Mouse (Mus musculus): ENCODE measurements around the gene Klhl35. TPM values are rescaled to one million over a fixed set of nuclear protein-coding genes. Genes with fewer than 3 reads are reported as not detected.
"Not testable (repeated sequence)": the region's sequence is repeated elsewhere in the genome, so short reads cannot be mapped to it uniquely, and the experiment has no call there.

The Klhl35 gene
- polyA plus RNA-seq, 1 experiment, result 0.16 TPM

GRCm38 (mm10) chr7:99484679-99485078 lies 18.9 kb downstream of the Klhl35 start:
- Histone ChIP-seq H3K4me3 (ENCODE audit: insufficient read depth, low read depth, low read length) (no peak overlapping the region), H3K36me3 (ENCODE audit: control insufficient read depth, insufficient read depth, low read length) (peaks cover 3% of the 10 kb centered on the region; the same call in 1 of the 2 replicates), H3K27me3 (replicated peaks; ENCODE audit: control insufficient read depth, insufficient read depth, low read length) (no peaks in the 10 kb centered on the region), H3K4me1 (ENCODE audit: control insufficient read depth, insufficient read depth, low read length) (peaks cover 9% of the 10 kb centered on the region; the same call in 1 of the 2 replicates), H3K27ac (ENCODE audit: insufficient read depth, low read depth, low read length) (no peak overlapping the region)
- TF ChIP-seq POLR2A (IDR thresholded peaks at IDR 0.05; ENCODE audit: low read depth, low read length) (no peak), CTCF (conservative IDR thresholded peaks at IDR 0.05; ENCODE audit: insufficient read depth, insufficient read length, low read depth, low read length) (no peak)
- 69% methylated on average over 1 of the region's 1 CpGs for whole genome bisulfite sequencing
- DNase-seq, result no peak

- Histone ChIP-seq H3K4me1 (ENCODE audit: control insufficient read depth, insufficient read depth, low read length) (no peaks in the 10 kb centered on the region), H3K27ac (ENCODE audit: insufficient read depth, low read depth, low read length) (no peak overlapping the region), H3K27me3 (replicated peaks; ENCODE audit: control insufficient read depth, insufficient read depth, low read length) (no peaks in the 10 kb centered on the region), H3K4me3 (ENCODE audit: insufficient read depth, low read depth, low read length) (no peak overlapping the region), H3K36me3 (ENCODE audit: control insufficient read depth, insufficient read depth, low read length) (no peaks in the 10 kb centered on the region)
- TF ChIP-seq POLR2A (IDR thresholded peaks at IDR 0.05; ENCODE audit: low read depth, low read length) (no peak), CTCF (conservative IDR thresholded peaks at IDR 0.05; ENCODE audit: insufficient read depth, insufficient read length, low read depth, low read length) (no peak)
- 76% methylated on average over 5 of the region's 5 CpGs for WGBS
- no peak for DNase-seq
These were observed 23.9 kb downstream of the Klhl35 start for GRCm38 (mm10) chr7:99489708-99490107.

GRCm38 (mm10) chr7:99499128-99499527 lies 33.3 kb downstream of the Klhl35 start:
- peak; percentile 19 for DNase-seq
- no peak overlapping the region for H3K4me3 ChIP-seq (ENCODE audit: insufficient read depth, low read depth, low read length)
- TF ChIP-seq POLR2A (IDR thresholded peaks at IDR 0.05; ENCODE audit: low read depth, low read length) (no peak), CTCF (conservative IDR thresholded peaks at IDR 0.05; ENCODE audit: insufficient read depth, insufficient read length, low read depth, low read length) (no peak)
- no peaks in the 10 kb centered on the region for H3K4me1 ChIP-seq (ENCODE audit: control insufficient read depth, insufficient read depth, low read length)
- H3K27me3 ChIP-seq (replicated peaks; ENCODE audit: control insufficient read depth, insufficient read depth, low read length), result no peaks in the 10 kb centered on the region
- H3K27ac ChIP-seq (ENCODE audit: insufficient read depth, low read depth, low read length), result no peak overlapping the region
- 44% methylated on average over 1 of the region's 1 CpGs for WGBS
- H3K36me3 ChIP-seq (ENCODE audit: control insufficient read depth, insufficient read depth, low read length), result no peaks in the 10 kb centered on the region

GRCm38 (mm10) chr7:99500201-99500600 lies 34.4 kb downstream of the Klhl35 start:
- Histone ChIP-seq H3K4me1 (ENCODE audit: control insufficient read depth, insufficient read depth, low read length) (no peaks in the 10 kb centered on the region), H3K27me3 (replicated peaks; ENCODE audit: control insufficient read depth, insufficient read depth, low read length) (no peaks in the 10 kb centered on the region), H3K36me3 (ENCODE audit: control insufficient read depth, insufficient read depth, low read length) (no peaks in the 10 kb centered on the region), H3K4me3 (ENCODE audit: insufficient read depth, low read depth, low read length) (no peak overlapping the region), H3K27ac (ENCODE audit: insufficient read depth, low read depth, low read length) (no peak overlapping the region)
- 4% methylated on average over 8 of the region's 8 CpGs for WGBS
- peak; percentile 84 for DNase-seq
- TF ChIP-seq CTCF (conservative IDR thresholded peaks at IDR 0.05; ENCODE audit: insufficient read depth, insufficient read length, low read depth, low read length), result peak; percentile 93
- no peak for TF ChIP-seq POLR2A (IDR thresholded peaks at IDR 0.05; ENCODE audit: low read depth, low read length)

GRCm38 (mm10) chr7:99500655-99501054 lies 34.9 kb downstream of the Klhl35 start:
- 65% methylated on average over 5 of the region's 5 CpGs for WGBS
- Histone ChIP-seq H3K27me3 (replicated peaks; ENCODE audit: control insufficient read depth, insufficient read depth, low read length) (no peaks in the 10 kb centered on the region), H3K4me1 (ENCODE audit: control insufficient read depth, insufficient read depth, low read length) (no peaks in the 10 kb centered on the region), H3K4me3 (ENCODE audit: insufficient read depth, low read depth, low read length) (no peak overlapping the region), H3K27ac (ENCODE audit: insufficient read depth, low read depth, low read length) (no peak overlapping the region), H3K36me3 (ENCODE audit: control insufficient read depth, insufficient read depth, low read length) (no peaks in the 10 kb centered on the region)
- DNase-seq, result no peak
- TF ChIP-seq CTCF (conservative IDR thresholded peaks at IDR 0.05; ENCODE audit: insufficient read depth, insufficient read length, low read depth, low read length), result no peak
- no peak for TF ChIP-seq POLR2A (IDR thresholded peaks at IDR 0.05; ENCODE audit: low read depth, low read length)

GRCm38 (mm10) chr7:99501148-99501547 lies 35.3 kb downstream of the Klhl35 start:
- 71% methylated on average over 1 of the region's 1 CpGs for WGBS

GRCm38 (mm10) chr7:99504556-99504955 lies 38.8 kb downstream of the Klhl35 start:
- peak; percentile 55 for DNase-seq
- Histone ChIP-seq H3K4me3 (ENCODE audit: insufficient read depth, low read depth, low read length) (no peak overlapping the region), H3K4me1 (ENCODE audit: control insufficient read depth, insufficient read depth, low read length) (no peaks in the 10 kb centered on the region), H3K36me3 (ENCODE audit: control insufficient read depth, insufficient read depth, low read length) (no peaks in the 10 kb centered on the region), H3K27ac (ENCODE audit: insufficient read depth, low read depth, low read length) (no peak overlapping the region), H3K27me3 (replicated peaks; ENCODE audit: control insufficient read depth, insufficient read depth, low read length) (no peaks in the 10 kb centered on the region)
- no peak for TF ChIP-seq POLR2A (IDR thresholded peaks at IDR 0.05; ENCODE audit: low read depth, low read length)
- TF ChIP-seq CTCF (conservative IDR thresholded peaks at IDR 0.05; ENCODE audit: insufficient read depth, insufficient read length, low read depth, low read length), result no peak

More at GRCm38 (mm10) chr7:99501148-99501547, 35.3 kb downstream of the Klhl35 start:
- H3K4me3 ChIP-seq (ENCODE audit: insufficient read depth, low read depth, low read length), result no peak overlapping the region
- no peaks in the 10 kb centered on the region for H3K27me3 ChIP-seq (replicated peaks; ENCODE audit: control insufficient read depth, insufficient read depth, low read length)
- no peak for DNase-seq
- no peaks in the 10 kb centered on the region for H3K4me1 ChIP-seq (ENCODE audit: control insufficient read depth, insufficient read depth, low read length)
- H3K36me3 ChIP-seq (ENCODE audit: control insufficient read depth, insufficient read depth, low read length), result no peaks in the 10 kb centered on the region
- TF ChIP-seq POLR2A (IDR thresholded peaks at IDR 0.05; ENCODE audit: low read depth, low read length), result no peak
- TF ChIP-seq CTCF (conservative IDR thresholded peaks at IDR 0.05; ENCODE audit: insufficient read depth, insufficient read length, low read depth, low read length), result no peak
- H3K27ac ChIP-seq (ENCODE audit: insufficient read depth, low read depth, low read length), result no peak overlapping the region

GRCm38 (mm10) chr7:99508187-99508586 lies 42.4 kb downstream of the Klhl35 start:
- not testable (repeated sequence) for H3K4me1 ChIP-seq (ENCODE audit: control insufficient read depth, insufficient read depth, low read length); H3K27me3 ChIP-seq (replicated peaks; ENCODE audit: control insufficient read depth, insufficient read depth, low read length); H3K4me3 ChIP-seq (ENCODE audit: insufficient read depth, low read depth, low read length); DNase-seq; H3K36me3 ChIP-seq (ENCODE audit: control insufficient read depth, insufficient read depth, low read length); H3K27ac ChIP-seq (ENCODE audit: insufficient read depth, low read depth, low read length)
- 29% methylated on average over 2 of the region's 2 CpGs for WGBS
